Mouse (Mus musculus): ENCODE results near the gene Arl5b. TPM values are rescaled to one million over a fixed set of nuclear protein-coding genes. Genes with fewer than 3 reads are reported as not detected.

Arl5b gene
- 5.6 and 6.0 TPM in 2 replicates for polyA plus RNA-seq (2015; fragmentation: Nextera tagmentation; extraction: Ambion mirVana)

DNA sequence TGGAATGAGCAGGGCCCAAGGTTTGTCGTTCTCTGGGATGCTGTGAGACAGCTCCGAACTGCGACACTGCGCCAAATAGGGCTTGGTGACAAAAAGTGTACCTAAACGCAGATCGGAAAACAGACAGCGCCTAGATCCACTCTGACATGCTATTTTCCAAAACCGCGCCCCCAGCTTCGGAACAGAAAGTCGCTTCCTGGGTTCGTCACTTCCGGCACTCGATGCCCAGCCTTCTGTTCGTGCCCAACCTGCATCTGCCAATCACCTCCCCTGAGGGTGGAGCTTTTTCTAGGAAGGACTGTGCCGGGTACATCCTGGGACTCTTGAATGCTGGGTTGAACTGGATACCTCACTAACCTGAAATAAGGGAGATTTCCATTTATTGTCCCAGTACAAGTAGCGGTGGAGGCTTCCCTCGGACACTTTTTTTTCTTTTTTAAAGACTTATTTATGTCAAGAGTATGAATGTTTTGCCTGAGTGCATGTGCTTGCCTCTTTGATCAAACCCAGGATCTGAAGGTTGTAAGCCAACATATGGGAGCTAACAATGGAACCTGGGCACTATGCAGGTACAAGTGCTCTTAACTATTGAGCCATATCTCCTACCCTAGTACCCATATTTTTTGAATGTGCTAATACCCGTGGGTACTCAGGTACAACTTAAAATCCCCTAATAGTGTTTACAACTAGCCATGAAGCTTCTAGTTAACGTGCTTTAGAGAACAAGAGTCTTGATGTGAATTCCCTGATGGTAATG, at the start of gene Arl5b:
TSS of gene Arl5b (plus strand) at position 279 of the 757 bp plus-strand sequence.
- Histone ChIP-seq H3K36me3 (replicated peaks) (no peaks in the 10 kb centered on the region), H3K4me1 (replicated peaks) (peaks cover 16% of the 10 kb centered on the region), H3K9ac (peak within 1 kb of the TSS; percentile 70), H3K4me2 (peak within 1 kb of the TSS; percentile 72), H3K27ac (replicated peaks) (peak within 1 kb of the TSS; percentile 82), H3K9me3 (replicated peaks) (no peaks in the 10 kb centered on the region), H3K4me3 (replicated peaks) (peak within 1 kb of the TSS; percentile 67), H3K27me3 (no peaks in the 10 kb centered on the region)
- 7% methylated on average over 20 of the region's 20 CpGs for WGBS (ENCODE audit: insufficient replicate concordance)
- ATAC-seq (ENCODE audit: insufficient read depth), result peak; percentile 98

DNA sequence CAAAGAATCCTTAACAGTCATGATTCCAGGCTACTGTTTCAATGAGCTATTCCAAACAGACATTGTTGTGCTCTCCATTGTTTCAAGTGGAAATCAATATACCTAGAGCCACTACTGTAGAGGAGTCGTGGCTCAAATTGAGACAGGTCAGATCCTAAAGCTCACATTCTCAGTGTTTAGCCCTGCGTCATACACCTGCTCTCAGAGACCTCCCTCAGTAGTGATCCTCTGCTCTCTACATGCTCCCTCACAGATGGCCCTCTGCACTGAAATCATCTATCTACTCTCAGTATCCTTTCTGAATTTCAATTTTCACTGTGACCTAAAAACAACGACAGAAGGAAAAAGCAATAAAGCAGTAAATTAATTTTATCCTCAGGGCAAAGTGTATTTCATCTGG, 41.7 kb upstream of the Arl5b start:
- H3K4me3 ChIP-seq (replicated peaks), result no peak overlapping the region

DNA sequence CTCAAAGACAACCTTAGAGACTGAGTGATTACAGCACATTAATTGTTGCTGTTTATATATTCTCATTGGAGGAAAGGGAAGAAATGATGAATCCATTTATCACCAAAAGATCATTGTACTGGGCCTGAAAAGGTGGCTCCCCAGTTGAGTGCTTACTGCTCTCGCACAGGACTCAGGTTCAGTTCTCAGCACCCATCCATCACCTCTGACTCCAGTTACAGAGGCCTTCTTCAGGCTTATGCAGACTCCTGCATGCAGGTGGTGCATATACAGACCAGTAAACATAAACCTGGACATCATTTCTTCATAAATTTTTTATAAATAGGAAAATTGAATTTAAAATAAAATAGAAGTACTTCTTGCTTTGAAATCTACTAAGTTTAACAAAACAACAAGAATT, 41.1 kb upstream of the Arl5b start:
- Histone ChIP-seq H3K4me3 (replicated peaks) (no peak overlapping the region), H3K4me1 (replicated peaks) (no peaks in the 10 kb centered on the region), H3K27me3 (no peaks in the 10 kb centered on the region), H3K36me3 (replicated peaks) (no peaks in the 10 kb centered on the region), H3K4me2 (no peak overlapping the region), H3K27ac (replicated peaks) (no peak overlapping the region), H3K9ac (no peak overlapping the region), H3K9me3 (replicated peaks) (no peaks in the 10 kb centered on the region)
- no peak for ATAC-seq (ENCODE audit: insufficient read depth)
- 84% methylated on average over 1 of the region's 1 CpGs for WGBS (ENCODE audit: insufficient replicate concordance)

More for the DNA sequence above, 41.7 kb upstream of the Arl5b start:
- H3K36me3 ChIP-seq (replicated peaks), result no peaks in the 10 kb centered on the region
- ATAC-seq (ENCODE audit: insufficient read depth), result no peak
- no peak overlapping the region for H3K4me2 ChIP-seq
- H3K27ac ChIP-seq (replicated peaks), result no peak overlapping the region
- no peaks in the 10 kb centered on the region for H3K9me3 ChIP-seq (replicated peaks)
- H3K27me3 ChIP-seq, result no peaks in the 10 kb centered on the region
- WGBS (ENCODE audit: insufficient replicate concordance), result 80% methylated on average over 3 of the region's 3 CpGs
- H3K9ac ChIP-seq, result no peak overlapping the region
- no peaks in the 10 kb centered on the region for H3K4me1 ChIP-seq (replicated peaks)

DNA sequence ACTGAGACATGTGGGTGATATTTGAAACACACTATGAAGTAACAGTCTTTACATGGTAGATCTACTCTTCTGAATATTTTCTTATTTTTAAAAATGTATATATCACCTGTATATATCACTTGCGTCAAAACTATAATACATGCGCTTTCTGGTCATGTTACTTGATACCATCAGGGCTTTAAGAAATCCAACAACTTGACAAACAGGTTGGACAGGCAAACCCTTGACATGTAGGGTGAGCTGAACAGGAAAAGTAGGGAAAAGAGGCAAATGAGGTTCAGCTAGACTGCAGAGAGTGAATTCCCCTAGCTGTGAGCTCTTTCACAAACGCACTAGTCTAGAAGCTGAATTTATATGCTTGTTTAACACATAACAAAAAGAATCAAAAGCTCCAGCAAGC, 22.4 kb upstream of the Arl5b start:
- Histone ChIP-seq H3K27ac (replicated peaks) (no peak overlapping the region), H3K9me3 (replicated peaks) (no peaks in the 10 kb centered on the region), H3K27me3 (no peaks in the 10 kb centered on the region), H3K4me2 (no peak overlapping the region), H3K36me3 (replicated peaks) (peaks cover 4% of the 10 kb centered on the region; the same call in 1 of the 2 replicates), H3K9ac (no peak overlapping the region), H3K4me3 (replicated peaks) (no peak overlapping the region), H3K4me1 (replicated peaks) (no peaks in the 10 kb centered on the region)
- WGBS (ENCODE audit: insufficient replicate concordance), result 81% methylated on average over 3 of the region's 3 CpGs
- ATAC-seq (ENCODE audit: insufficient read depth), result no peak

DNA sequence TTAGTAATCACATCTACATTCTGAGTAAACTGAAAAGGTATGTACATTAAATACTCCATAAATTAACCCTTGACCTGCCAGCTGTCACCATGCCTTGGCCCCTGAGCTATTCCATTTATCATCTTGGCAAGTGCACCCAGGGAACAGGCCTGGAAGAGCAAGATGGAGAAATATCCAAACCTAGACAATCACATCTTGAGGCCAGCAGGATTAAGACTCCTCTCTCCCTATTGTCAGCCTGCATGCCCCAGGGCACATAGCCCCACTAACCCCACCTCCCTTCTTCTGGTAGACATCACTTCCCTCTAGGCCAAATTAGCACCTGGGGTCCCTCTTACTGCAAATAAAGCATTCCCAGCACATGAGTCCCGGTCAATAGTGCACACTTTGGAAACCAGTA, 21.4 kb upstream of the Arl5b start:
- no peaks in the 10 kb centered on the region for H3K9me3 ChIP-seq (replicated peaks)
- WGBS (ENCODE audit: insufficient replicate concordance), result 68% methylated on average over 1 of the region's 1 CpGs
- no peak overlapping the region for H3K4me3 ChIP-seq (replicated peaks)
- no peak overlapping the region for H3K27ac ChIP-seq (replicated peaks)
- H3K9ac ChIP-seq, result no peak overlapping the region
- no peaks in the 10 kb centered on the region for H3K4me1 ChIP-seq (replicated peaks)
- H3K27me3 ChIP-seq, result no peaks in the 10 kb centered on the region
- no peak overlapping the region for H3K4me2 ChIP-seq
- H3K36me3 ChIP-seq (replicated peaks), result peaks cover 4% of the 10 kb centered on the region; the same call in 1 of the 2 replicates
- no peak for ATAC-seq (ENCODE audit: insufficient read depth)

DNA sequence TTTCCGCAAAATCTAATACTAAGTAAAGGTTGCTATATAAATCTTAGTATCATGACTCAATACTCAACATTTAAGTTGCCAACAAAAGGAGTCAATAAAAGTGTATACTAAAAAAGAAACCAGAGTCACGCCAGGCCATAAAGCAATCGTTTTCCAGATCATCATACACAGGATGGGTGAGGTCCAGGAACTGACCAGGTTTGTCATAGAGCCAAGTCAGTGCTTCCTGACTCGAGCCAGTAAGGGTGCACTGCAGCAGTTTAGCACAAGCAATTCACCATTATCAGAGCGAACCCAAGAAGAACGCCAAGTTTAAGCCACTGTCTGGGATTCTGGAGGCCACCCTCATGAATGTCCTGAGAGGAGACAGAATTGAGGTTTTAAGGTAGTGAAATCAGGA, 10.5 kb upstream of the Arl5b start:
- ATAC-seq (ENCODE audit: insufficient read depth), result no peak
- H3K4me1 ChIP-seq (replicated peaks), result no peaks in the 10 kb centered on the region
- H3K9ac ChIP-seq, result no peak overlapping the region
- H3K9me3 ChIP-seq (replicated peaks), result no peaks in the 10 kb centered on the region
- WGBS (ENCODE audit: insufficient replicate concordance), result 75% methylated on average over 6 of the region's 6 CpGs
- H3K27me3 ChIP-seq, result no peaks in the 10 kb centered on the region
- H3K27ac ChIP-seq (replicated peaks), result no peak overlapping the region
- no peak overlapping the region for H3K4me3 ChIP-seq (replicated peaks)
- no peak overlapping the region for H3K4me2 ChIP-seq
- H3K36me3 ChIP-seq (replicated peaks), result no peaks in the 10 kb centered on the region; the same call in 1 of the 2 replicates

DNA sequence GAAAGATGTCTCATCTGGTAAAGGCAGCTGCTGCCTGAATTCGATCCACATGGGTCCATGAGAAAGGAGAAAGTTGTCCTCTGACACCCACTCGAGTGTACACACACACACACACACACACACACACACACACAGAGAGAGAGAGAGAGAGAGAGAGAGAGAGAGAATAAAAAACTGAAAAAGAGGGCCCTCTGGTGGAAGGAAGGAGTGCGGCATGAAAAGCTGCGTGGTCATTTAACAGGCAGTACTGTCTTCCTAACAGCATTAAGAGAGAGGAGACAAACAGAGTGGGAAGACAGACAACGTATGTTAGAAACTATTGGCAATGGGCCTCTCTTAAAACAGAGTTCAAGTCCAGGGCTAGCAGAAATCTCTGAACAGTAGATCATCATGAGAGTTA, 8.9 kb upstream of the Arl5b start:
- 52% methylated on average over 5 of the region's 5 CpGs for WGBS (ENCODE audit: insufficient replicate concordance)
- Histone ChIP-seq H3K36me3 (replicated peaks) (no peaks in the 10 kb centered on the region; the same call in 1 of the 2 replicates), H3K27ac (replicated peaks) (no peak overlapping the region), H3K27me3 (no peaks in the 10 kb centered on the region), H3K4me3 (replicated peaks) (no peak overlapping the region), H3K9me3 (replicated peaks) (no peaks in the 10 kb centered on the region), H3K4me1 (replicated peaks) (no peaks in the 10 kb centered on the region), H3K4me2 (no peak overlapping the region), H3K9ac (no peak overlapping the region)
- no peak for ATAC-seq (ENCODE audit: insufficient read depth)

DNA sequence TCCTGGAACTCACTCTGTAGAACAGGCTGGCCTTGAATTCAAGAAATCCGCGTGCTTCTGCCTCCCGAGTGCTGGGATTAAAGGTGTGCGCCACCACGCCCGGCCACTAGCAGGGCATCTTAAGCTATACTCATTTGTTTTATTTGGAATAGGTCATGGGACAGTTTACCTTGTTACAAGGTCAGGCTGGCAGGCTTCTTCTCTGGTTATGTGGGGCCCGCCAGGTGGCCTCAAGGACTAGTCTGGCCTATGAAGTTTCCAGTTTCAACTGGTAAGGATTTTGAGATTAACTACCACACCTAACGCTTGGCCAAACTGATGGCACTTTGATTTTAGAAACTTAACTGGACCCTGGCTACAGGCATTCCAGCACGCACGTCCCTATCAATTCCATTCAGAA, 5.3 kb downstream of the Arl5b start:
- no peaks in the 10 kb centered on the region for H3K27me3 ChIP-seq
- H3K4me1 ChIP-seq (replicated peaks), result peaks cover 26% of the 10 kb centered on the region
- peak overlapping the region; percentile 84 for H3K9ac ChIP-seq

DNA sequence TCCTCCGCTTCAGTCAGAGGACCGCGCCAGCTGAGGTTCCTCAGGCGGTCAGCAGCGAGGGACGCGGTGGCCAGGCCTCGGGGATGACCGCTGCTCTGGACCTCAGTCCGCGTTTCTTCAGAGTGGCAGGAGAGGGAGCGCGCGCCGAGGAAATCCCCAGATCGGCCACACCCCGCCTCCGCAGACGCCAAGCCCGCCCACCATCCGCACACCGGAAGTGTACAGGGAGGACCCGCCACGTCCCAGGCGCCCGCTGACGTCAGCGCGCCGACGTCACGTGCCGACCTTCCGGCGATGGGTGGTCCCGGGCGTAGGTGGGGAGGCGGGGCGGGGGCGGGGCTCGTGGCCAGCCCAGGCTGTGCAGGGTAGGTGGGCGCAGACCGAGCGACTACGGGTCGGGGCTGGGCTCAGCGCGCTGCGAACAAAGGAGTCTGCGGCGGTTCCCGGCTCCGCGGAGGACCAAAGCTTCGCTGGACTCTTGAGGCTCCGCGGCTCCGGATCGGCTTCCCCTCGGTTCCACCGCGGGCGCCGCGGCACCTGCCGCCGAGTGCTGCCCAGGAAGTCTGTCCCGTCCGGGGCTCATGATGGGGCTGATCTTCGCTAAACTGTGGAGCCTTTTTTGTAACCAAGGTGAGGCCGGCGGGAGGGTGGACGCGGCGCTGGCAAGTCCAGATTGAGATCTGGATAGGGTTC, 5.9 kb downstream of the Arl5b start, which contains the start of gene Nsun6:
TSS of gene Nsun6 (minus strand) at position 125 of the 693 bp plus-strand sequence.
- Histone ChIP-seq H3K9me3 (replicated peaks) (no peaks in the 10 kb centered on the region), H3K4me2 (peak within 1 kb of the TSS; percentile 92), H3K27ac (replicated peaks) (peak within 1 kb of the TSS; percentile 85), H3K36me3 (replicated peaks) (no peaks in the 10 kb centered on the region), H3K4me1 (replicated peaks) (peaks cover 21% of the 10 kb centered on the region), H3K4me3 (replicated peaks) (peak within 1 kb of the TSS; percentile 97), H3K27me3 (no peaks in the 10 kb centered on the region), H3K9ac (peak within 1 kb of the TSS; percentile 87)
- WGBS (ENCODE audit: insufficient replicate concordance), result under 1% methylated on average over 75 of the region's 75 CpGs
- ATAC-seq (ENCODE audit: insufficient read depth), result peak; percentile 96

More for the DNA sequence above, 5.3 kb downstream of the Arl5b start:
- peak overlapping the region; percentile 85 for H3K27ac ChIP-seq (replicated peaks)
- peak; percentile 10 for ATAC-seq (ENCODE audit: insufficient read depth)
- H3K9me3 ChIP-seq (replicated peaks), result no peaks in the 10 kb centered on the region
- peak overlapping the region; percentile 92 for H3K4me2 ChIP-seq
- 33% methylated on average over 10 of the region's 10 CpGs for WGBS (ENCODE audit: insufficient replicate concordance)
- peak overlapping the region; percentile 97 for H3K4me3 ChIP-seq (replicated peaks)
- no peaks in the 10 kb centered on the region for H3K36me3 ChIP-seq (replicated peaks)

DNA sequence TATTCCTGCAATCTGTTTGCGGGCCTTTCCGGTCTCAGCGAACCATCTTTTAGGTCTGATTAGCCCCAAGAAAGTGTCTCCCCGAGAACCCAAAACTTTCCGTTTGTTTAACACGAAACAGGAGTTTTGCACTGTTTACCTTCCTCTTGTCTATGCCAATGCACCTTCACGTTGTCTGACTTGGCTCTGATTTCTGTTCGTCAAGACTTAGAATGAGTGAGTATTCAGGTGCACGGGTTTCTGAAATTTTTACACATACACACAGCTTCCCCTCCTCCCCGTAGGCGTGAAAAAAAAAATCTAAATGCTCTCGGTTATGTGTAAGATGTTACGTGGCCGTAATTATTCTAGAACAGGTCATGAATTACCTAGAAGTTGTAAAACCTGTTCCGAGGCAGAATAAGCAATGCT, 6.6 kb downstream of the Arl5b start:
- peak overlapping the region; percentile 97 for H3K4me3 ChIP-seq (replicated peaks)
- under 1% methylated on average over 15 of the region's 15 CpGs for WGBS (ENCODE audit: insufficient replicate concordance)
- peak overlapping the region; percentile 92 for H3K4me2 ChIP-seq
- peak overlapping the region; percentile 85 for H3K27ac ChIP-seq (replicated peaks)
- no peaks in the 10 kb centered on the region for H3K27me3 ChIP-seq
- no peaks in the 10 kb centered on the region for H3K9me3 ChIP-seq (replicated peaks)
- peaks cover 21% of the 10 kb centered on the region for H3K4me1 ChIP-seq (replicated peaks)
- no peak for ATAC-seq (ENCODE audit: insufficient read depth)
- peak overlapping the region; percentile 87 for H3K9ac ChIP-seq
- H3K36me3 ChIP-seq (replicated peaks), result no peaks in the 10 kb centered on the region

DNA sequence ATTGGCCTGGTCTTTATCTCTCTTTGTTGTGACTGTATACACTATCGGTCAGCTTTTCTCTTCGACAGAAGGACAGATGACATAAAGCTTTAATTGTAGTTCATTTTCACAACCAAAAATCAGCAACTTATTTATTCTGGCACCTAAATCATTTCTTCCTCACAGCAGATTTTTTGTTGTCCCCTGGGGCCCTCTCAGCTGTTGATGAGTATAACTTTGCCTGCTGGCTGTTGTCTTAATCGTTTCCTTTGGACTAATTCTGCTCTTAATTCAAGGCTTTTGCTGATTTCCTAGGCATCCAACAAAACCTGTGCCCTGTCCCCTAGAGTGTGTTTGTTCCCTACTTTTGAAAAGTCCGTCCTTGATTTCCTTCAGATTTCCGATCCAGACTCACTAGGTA, 9.0 kb downstream of the Arl5b start:
- Histone ChIP-seq H3K36me3 (replicated peaks) (no peaks in the 10 kb centered on the region), H3K9me3 (replicated peaks) (no peaks in the 10 kb centered on the region), H3K4me3 (replicated peaks) (no peak overlapping the region), H3K27ac (replicated peaks) (no peak overlapping the region), H3K4me2 (no peak overlapping the region), H3K27me3 (no peaks in the 10 kb centered on the region), H3K4me1 (replicated peaks) (peaks cover 24% of the 10 kb centered on the region), H3K9ac (no peak overlapping the region)
- no peak for ATAC-seq (ENCODE audit: insufficient read depth)
- WGBS (ENCODE audit: insufficient replicate concordance), result 78% methylated on average over 5 of the region's 5 CpGs
